Mouse (Mus musculus): ENCODE measurements around the gene Fbxo34. TPM values are rescaled to one million over a fixed set of nuclear protein-coding genes. Genes with fewer than 3 reads are reported as not detected.
A peak's percentile ranks its signal among the peaks of the same experiment; 100 is the strongest.

Gene Fbxo34
- total and polyA plus RNA-seq, 3 experiments: 14.8 to 29.5 TPM; not detected in 1

GRCm38 (mm10) chr14:47551668-47552067, 101.4 kb downstream of the Fbxo34 start:
- Histone ChIP-seq H3K4me1 (ENCODE audit: control insufficient read depth in 1 of 2, insufficient read depth in 2 of 2, low read length in 2 of 2) (no peaks in the 10 kb centered on the region), H3K9me3 (replicated peaks; ENCODE audit: insufficient read depth, low read length) (no peaks in the 10 kb centered on the region), H3K9ac (ENCODE audit: control insufficient read depth, low read depth, low read length, poor library complexity, severe bottlenecking) (no peak overlapping the region), H3K27ac (ENCODE audit: control insufficient read depth, low read depth, low read length) (no peak overlapping the region), H3K36me3 (ENCODE audit: control insufficient read depth in 1 of 2, insufficient read depth in 2 of 2, low read length in 2 of 2) (no peaks in the 10 kb centered on the region; a peak in 2 of 4 replicates), H3K79me2 (ENCODE audit: control insufficient read depth, insufficient read depth, low read length, poor library complexity) (no peaks in the 10 kb centered on the region), H3K27me3 (ENCODE audit: control insufficient read depth in 1 of 2, insufficient read depth in 2 of 2, low read length in 2 of 2) (no peaks in the 10 kb centered on the region), H3K4me3 (ENCODE audit: control insufficient read depth in 1 of 2, insufficient read depth in 1 of 2, low read depth in 2 of 2, low read length in 2 of 2) (no peak overlapping the region)
- no peak for DNase-seq (ENCODE audit: low read depth, low spot score)
- no peak for TF ChIP-seq TCF12 (IDR thresholded peaks at IDR 0.05; ENCODE audit: low read depth, low read length)
- no peak for TF ChIP-seq NRF1 (IDR thresholded peaks at IDR 0.05; ENCODE audit: insufficient read depth, low read depth, low read length, poor library complexity, severe bottlenecking)
- no peak for TF ChIP-seq BHLHE40 (IDR thresholded peaks at IDR 0.05; ENCODE audit: borderline replicate concordance, low read depth, low read length)
- TF ChIP-seq UBTF (IDR thresholded peaks at IDR 0.05; ENCODE audit: borderline replicate concordance, insufficient read depth, low read depth, low read length): no peak
- no peak for TF ChIP-seq RCOR1 (IDR thresholded peaks at IDR 0.05; ENCODE audit: low read depth, low read length)
- no peak for TF ChIP-seq MAX (IDR thresholded peaks at IDR 0.05; ENCODE audit: low read length)
- no peak for TF ChIP-seq POLR2A (IDR thresholded peaks at IDR 0.05; ENCODE audit: control insufficient read depth in 1 of 2, insufficient read depth in 1 of 2, low read depth in 1 of 2, low read length in 2 of 2, poor library complexity in 1 of 2)
- TF ChIP-seq MXI1 (IDR thresholded peaks at IDR 0.05; ENCODE audit: low read depth, low read length): no peak
- TF ChIP-seq NELFE (IDR thresholded peaks at IDR 0.05; ENCODE audit: low read depth, low read length): no peak
- no peak for TF ChIP-seq GABPA (IDR thresholded peaks at IDR 0.05; ENCODE audit: low read depth, low read length)
- no peak for TF ChIP-seq ETS1 (IDR thresholded peaks at IDR 0.05; ENCODE audit: low read depth, low read length)

- no peaks in the 10 kb centered on the region for H3K27me3 ChIP-seq (ENCODE audit: control insufficient read depth in 1 of 2, insufficient read depth in 2 of 2, low read length in 2 of 2)
- no peak overlapping the region for H3K27ac ChIP-seq (ENCODE audit: control insufficient read depth, low read depth, low read length)
- H3K4me3 ChIP-seq (ENCODE audit: control insufficient read depth in 1 of 2, insufficient read depth in 1 of 2, low read depth in 2 of 2, low read length in 2 of 2): no peak overlapping the region
- H3K4me1 ChIP-seq (ENCODE audit: control insufficient read depth in 1 of 2, insufficient read depth in 2 of 2, low read length in 2 of 2): no peaks in the 10 kb centered on the region; a peak in 1 of 4 replicates
- H3K79me2 ChIP-seq (ENCODE audit: control insufficient read depth, insufficient read depth, low read length, poor library complexity): no peaks in the 10 kb centered on the region
- no peak overlapping the region for H3K9ac ChIP-seq (ENCODE audit: control insufficient read depth, low read depth, low read length, poor library complexity, severe bottlenecking)
- H3K9me3 ChIP-seq (replicated peaks; ENCODE audit: insufficient read depth, low read length): no peaks in the 10 kb centered on the region
- H3K36me3 ChIP-seq (ENCODE audit: control insufficient read depth in 1 of 2, insufficient read depth in 2 of 2, low read length in 2 of 2): no peaks in the 10 kb centered on the region; a peak in 2 of 4 replicates
- peak; percentile 22 for DNase-seq (ENCODE audit: low read depth, low spot score)
- TF ChIP-seq ZC3H11A (IDR thresholded peaks at IDR 0.05; ENCODE audit: low read depth, low read length) (no peak), POLR2A (IDR thresholded peaks at IDR 0.05; ENCODE audit: control insufficient read depth in 1 of 2, insufficient read depth in 1 of 2, low read depth in 1 of 2, low read length in 2 of 2, poor library complexity in 1 of 2) (no peak), ZMIZ1 (IDR thresholded peaks at IDR 0.05; ENCODE audit: low read depth, low read length) (no peak), SMC3 (IDR thresholded peaks at IDR 0.05; ENCODE audit: low read depth, low read length) (peak; percentile 30), TCF12 (IDR thresholded peaks at IDR 0.05; ENCODE audit: low read depth, low read length) (no peak), USF1 (IDR thresholded peaks at IDR 0.05; ENCODE audit: low read depth, low read length) (no peak), NELFE (IDR thresholded peaks at IDR 0.05; ENCODE audit: low read depth, low read length) (no peak), BHLHE40 (IDR thresholded peaks at IDR 0.05; ENCODE audit: borderline replicate concordance, low read depth, low read length) (no peak), CHD2 (IDR thresholded peaks at IDR 0.05; ENCODE audit: low read length) (no peak), MAZ (IDR thresholded peaks at IDR 0.05; ENCODE audit: low read depth, low read length) (no peak), TBP (IDR thresholded peaks at IDR 0.05; ENCODE audit: low read depth, low read length) (no peak), POLR2AphosphoS5 (IDR thresholded peaks at IDR 0.05; ENCODE audit: borderline replicate concordance, low read depth, low read length) (no peak), CTCF (IDR thresholded peaks at IDR 0.05 in 2 of 3, conservative IDR thresholded peaks at IDR 0.05 in 1 of 3; ENCODE audit: control insufficient read depth in 1 of 3, insufficient read depth in 1 of 3, low read depth in 2 of 3, low read length in 3 of 3, poor library complexity in 1 of 3, severe bottlenecking in 1 of 3) (peak; percentile 20 to 43 (median 24); a peak in 3 of 6 replicates), E2F4 (IDR thresholded peaks at IDR 0.05; ENCODE audit: borderline replicate concordance, low read depth, low read length) (no peak), SIN3A (IDR thresholded peaks at IDR 0.05; ENCODE audit: low read length) (no peak), RAD21 (IDR thresholded peaks at IDR 0.05; ENCODE audit: low read depth, low read length) (peak; percentile 18; the same call in 1 of the 2 replicates), RCOR1 (IDR thresholded peaks at IDR 0.05; ENCODE audit: low read depth, low read length) (no peak), GATA1 (IDR thresholded peaks at IDR 0.05; ENCODE audit: low read depth, low read length) (no peak), POLR2AphosphoS2 (IDR thresholded peaks at IDR 0.05; ENCODE audit: low read length) (no peak), MEF2A (IDR thresholded peaks at IDR 0.05; ENCODE audit: extremely low read depth, insufficient replicate concordance, low read depth, low read length, poor library complexity, severe bottlenecking) (no peak), ZKSCAN1 (IDR thresholded peaks at IDR 0.05; ENCODE audit: low read depth, low read length) (no peak), MXI1 (IDR thresholded peaks at IDR 0.05; ENCODE audit: low read depth, low read length) (no peak), MYC (IDR thresholded peaks at IDR 0.05; ENCODE audit: low read depth, low read length) (no peak), MAX (IDR thresholded peaks at IDR 0.05; ENCODE audit: low read length) (no peak), UBTF (IDR thresholded peaks at IDR 0.05; ENCODE audit: borderline replicate concordance, insufficient read depth, low read depth, low read length) (no peak), KAT2A (conservative IDR thresholded peaks at IDR 0.05; ENCODE audit: low read depth, low read length) (no peak), GABPA (IDR thresholded peaks at IDR 0.05; ENCODE audit: low read depth, low read length) (no peak), MAFK (IDR thresholded peaks at IDR 0.05; ENCODE audit: borderline replicate concordance, low read depth, low read length) (no peak)
Observed at GRCm38 (mm10) chr14:47553380-47553779, 103.2 kb downstream of the Fbxo34 start.

Measured in MEL (cell line).